Mouse (Mus musculus): ENCODE data around the gene Rbm34. TPM values are rescaled to one million over a fixed set of nuclear protein-coding genes. Genes with fewer than 3 reads are reported as not detected.
"Not testable (repeated sequence)": the region's sequence is repeated elsewhere in the genome, so short reads cannot be mapped to it uniquely, and the experiment has no call there.

Rbm34 gene
- total RNA-seq, 2 experiments from 2014 or later: 3.1 to 3.4 TPM

DNA sequence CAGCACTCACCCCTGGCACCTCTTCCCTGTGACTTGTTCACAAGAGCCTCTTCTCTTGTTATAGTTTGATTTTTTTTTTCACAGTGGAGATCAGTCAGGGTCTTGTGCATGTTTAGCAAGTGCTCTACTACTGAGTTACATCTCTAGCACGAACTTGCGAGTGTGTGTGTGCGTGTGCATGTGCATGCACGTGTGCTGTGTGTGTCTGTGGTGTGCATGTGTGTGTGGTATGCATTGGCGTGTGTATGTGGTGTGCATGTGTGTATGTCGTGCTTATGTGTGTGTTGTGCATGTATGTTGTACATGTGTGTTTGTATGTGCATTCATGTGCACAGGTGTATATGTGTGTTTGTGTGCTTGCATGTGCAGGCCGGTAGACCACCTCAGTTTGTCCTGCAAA lies 47.9 kb downstream of the Rbm34 start:
- intact Hi-C loops (cut with DNase I): no loop called here
- DNase-seq: no peak

DNA sequence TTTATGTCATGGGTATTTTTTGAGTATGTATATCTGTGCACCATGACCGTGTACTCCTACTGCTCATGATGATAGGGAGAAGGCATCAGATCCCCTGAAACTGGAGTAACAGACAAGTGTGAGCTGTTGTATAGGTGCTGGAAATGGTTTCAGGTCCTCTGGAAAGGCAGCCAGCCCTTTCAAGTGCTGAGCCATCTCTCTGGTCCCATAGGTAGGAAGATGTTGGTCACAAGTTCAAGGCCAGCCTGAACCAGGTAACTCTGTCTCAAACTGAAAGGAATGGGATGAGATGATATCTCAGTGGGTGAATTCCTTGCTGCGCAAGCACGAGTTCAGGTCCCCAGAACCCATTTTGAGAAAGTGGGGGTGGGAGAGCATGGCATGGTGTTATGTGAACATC lies 49.4 kb downstream of the Rbm34 start:
- DNase-seq: no peak
- intact Hi-C loops (cut with DNase I): loop anchor here (1.0 to 2.0 kb wide), 6 partner anchors 83 to 440 kb away; no protein-coding TSS in a partner anchor

DNA sequence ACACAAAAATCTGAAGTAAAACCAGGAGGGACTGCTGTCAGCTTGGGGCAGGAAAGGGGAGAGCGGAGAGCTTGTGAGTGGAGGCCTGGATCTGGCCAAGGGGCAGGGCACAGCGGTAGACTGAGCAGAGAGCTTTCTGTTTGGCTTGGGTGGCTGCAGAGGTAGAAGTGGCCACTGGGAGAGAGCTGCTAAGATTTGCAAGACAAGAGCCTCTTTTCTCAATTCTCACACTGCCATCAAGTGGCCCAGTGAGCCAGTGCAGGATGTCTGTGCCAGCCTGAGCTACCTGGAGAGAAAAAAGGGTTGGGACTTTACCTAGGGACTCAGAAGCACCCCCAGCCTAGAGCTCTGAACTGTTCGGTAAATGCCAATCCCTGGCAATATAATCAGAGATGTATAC lies 50.0 kb downstream of the Rbm34 start:
- intact Hi-C loops (cut with DNase I): loop anchor here (1.0 to 2.0 kb wide), 6 partner anchors 82 to 440 kb away; no protein-coding TSS in a partner anchor

DNA sequence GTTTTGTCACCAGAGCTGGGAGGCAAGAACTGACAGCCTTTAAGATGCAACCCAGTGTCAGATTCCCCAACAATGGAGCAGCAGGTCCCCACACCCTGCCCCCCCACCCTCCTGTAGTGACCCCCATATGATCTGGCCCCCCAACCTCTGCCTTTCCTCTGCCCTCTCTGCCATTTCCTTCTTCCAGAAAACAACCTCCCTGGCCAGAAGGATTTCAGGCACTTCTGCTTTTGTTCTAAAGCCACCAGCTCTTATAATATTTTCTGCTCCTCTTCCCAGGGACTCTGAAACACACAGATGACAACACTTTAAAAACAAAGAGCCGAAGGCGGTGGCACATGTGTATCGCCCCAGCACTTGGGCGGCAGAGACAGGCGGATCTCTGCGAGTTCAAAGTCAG lies 50.5 kb downstream of the Rbm34 start:
- intact Hi-C loops (cut with DNase I): loop anchor here (2.0 kb wide), 3 partner anchors 82 to 338 kb away; no protein-coding TSS in a partner anchor
- DNase-seq: no peak

More for the DNA sequence above, 50.0 kb downstream of the Rbm34 start:
- DNase-seq: peak; percentile 72 to 78

DNA sequence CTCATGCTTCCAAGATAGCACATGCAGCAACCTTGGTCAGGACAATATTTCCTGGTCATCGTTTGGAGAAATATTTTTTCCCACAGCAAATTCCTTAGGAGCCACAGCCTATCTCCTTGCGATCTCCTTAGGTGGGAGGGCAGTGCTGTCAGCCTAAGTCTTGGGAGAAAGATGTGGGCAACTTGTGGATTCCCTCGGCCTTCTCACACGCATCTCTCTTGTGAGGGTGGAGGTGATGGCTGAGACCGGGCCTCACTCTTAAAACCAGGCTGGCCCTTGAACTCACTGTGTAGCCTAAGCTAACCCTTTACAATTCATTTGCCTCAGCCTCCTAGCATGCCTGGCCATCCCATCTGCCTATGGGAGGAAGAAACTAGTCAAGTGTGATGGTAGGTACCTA lies 51.2 kb downstream of the Rbm34 start:
- no peak for DNase-seq
- intact Hi-C loops (cut with DNase I): loop anchor here (2.0 to 5.0 kb wide), 5 partner anchors 81 to 352 kb away; no protein-coding TSS in a partner anchor

DNA sequence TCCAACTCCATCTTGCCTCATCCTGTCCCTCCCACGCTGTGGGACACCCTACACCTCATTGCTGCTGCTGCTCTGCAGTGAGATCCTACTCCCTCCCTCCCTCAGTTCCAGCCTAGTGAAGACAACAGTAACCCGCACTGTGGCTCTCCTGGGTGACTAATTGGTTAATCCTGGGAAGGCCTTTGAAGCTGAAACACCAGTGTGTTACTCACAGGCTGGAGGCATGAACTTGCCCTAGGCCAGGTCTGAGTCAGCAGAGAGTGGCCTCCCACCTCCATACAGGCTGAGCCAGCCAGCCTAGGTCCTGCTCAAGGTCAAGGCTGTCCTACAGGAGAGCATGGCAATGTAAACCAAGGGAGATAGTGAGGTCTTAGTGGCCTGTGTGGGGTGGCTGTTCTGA lies 51.6 kb downstream of the Rbm34 start:
- peak; percentile 19 to 27 for DNase-seq
- intact Hi-C loops (cut with DNase I): loop anchor here (5.0 kb wide), 2 partner anchors 112 to 352 kb away; no protein-coding TSS in a partner anchor

DNA sequence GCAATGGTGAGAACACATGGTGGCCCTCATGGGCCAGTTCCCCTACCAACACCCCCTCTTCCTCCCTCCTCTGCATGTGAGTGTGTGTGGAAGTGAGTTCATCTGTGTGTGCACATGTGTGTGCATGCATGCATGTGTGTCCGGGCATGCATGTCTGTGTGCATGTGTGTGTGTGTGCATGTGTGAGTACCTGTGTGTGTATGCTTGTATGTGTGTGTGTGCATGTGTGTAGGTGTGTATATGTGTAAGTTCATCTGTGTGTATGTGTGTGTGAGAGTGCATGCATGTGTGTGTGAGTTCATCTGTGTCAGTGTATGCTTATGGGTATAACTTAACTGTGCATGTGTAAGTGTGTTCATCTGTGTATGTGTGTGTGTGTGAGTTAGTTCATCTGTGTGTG lies 52.5 kb downstream of the Rbm34 start:
- intact Hi-C loops (cut with DNase I): loop anchor here (5.0 kb wide), 2 partner anchors 111 to 351 kb away; no protein-coding TSS in a partner anchor
- no peak for DNase-seq

DNA sequence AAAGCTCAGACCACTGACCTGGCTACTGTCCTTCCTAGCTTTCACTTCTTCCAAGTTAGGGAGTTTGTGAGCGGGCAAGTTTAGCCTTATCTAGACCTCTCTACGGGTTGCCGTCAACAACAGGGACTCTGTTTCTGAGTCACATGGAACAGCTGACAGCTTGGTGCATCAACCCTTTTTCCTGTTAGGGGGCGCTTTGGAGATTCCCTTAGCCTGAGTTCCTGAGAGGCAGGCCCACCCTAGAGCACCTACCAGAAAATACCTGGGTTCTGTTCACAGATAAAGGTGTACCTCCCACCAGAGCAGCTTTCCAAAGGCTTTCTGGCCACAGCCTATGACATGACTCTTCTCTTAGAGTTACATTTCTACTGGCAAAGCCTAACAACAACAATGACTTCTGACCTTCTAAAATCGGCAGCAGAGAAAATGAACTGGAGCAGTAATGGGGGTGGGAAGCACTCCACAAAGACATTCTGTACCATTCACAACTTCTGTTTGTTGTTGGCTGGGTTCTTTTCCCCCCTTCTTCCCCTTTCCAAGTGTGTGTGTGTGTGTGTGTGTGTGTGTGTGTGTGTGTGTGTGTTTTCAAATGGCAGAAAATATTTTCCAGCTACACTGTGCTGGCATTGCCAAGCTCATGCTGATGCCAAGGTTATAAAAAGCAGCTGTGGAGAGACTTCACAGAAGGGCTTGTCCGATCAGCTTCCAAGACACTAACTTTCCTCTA lies 53.5 kb downstream of the Rbm34 start:
- peak; percentile 56 to 64 for DNase-seq
- intact Hi-C loops (cut with DNase I): loop anchor here (5.0 kb wide), 2 partner anchors 110 to 350 kb away; no protein-coding TSS in a partner anchor

DNA sequence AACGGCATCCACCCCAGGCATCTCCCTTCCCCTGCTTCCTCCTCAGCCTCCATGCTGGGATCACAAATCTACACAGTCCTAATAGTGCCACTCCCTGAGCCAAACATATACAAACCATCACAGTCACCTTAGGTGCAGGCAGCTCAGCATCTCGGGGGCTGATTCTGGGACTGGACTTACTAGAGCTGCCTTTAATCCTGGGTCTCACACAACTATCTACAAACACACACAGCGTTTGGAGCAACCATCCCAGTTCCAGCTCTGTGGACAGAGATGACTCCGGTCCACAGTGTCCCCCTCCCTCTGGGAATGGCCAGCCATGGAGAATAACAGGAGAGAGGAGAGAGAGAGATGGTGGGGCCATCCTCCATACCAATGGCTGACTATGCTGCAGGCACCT lies 54.3 kb downstream of the Rbm34 start:
- intact Hi-C loops (cut with DNase I): loop anchor here (5.0 kb wide), 2 partner anchors 109 to 349 kb away; no protein-coding TSS in a partner anchor
- no peak for DNase-seq

DNA sequence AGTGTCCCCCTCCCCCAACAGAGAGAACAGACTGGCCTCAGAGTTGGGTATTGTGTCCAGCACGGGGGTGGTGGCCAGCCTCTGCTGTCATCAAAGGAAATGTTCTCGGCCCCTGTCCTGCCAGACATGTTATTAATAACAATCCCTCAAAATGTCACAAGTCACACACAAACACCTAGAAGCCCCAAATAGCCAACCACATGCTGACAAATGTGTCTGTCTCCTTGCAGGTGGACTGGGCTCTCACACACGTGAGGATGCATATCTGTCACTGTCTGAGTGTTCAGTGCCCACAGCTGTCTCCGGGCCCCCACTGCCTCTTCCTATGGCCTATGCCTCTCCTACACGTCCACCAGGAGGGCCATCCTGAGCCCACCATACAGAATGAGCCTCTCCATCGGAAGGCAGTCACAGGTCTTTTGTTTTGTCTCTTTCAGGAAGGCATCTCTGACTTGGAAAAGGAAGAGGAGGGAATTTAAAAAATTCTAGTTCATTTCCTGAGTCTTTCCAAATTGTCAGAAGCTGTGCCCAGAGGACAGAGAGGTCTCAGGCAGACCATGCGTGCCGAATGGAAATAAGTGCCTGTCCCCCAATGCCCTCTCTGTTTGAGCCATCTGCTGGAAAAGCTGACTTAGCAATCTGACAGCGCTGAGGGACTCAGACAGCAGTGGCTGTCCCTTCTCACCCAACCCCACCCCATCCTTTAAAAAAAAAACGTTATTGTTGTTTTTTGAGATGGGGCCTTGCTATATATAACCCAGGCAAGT lies 56.1 kb downstream of the Rbm34 start:
- DNase-seq: peak; percentile 39 to 54
- intact Hi-C loops (cut with DNase I): loop anchor here (5.0 kb wide), 3 partner anchors 67 to 347 kb away; no protein-coding TSS in a partner anchor

DNA sequence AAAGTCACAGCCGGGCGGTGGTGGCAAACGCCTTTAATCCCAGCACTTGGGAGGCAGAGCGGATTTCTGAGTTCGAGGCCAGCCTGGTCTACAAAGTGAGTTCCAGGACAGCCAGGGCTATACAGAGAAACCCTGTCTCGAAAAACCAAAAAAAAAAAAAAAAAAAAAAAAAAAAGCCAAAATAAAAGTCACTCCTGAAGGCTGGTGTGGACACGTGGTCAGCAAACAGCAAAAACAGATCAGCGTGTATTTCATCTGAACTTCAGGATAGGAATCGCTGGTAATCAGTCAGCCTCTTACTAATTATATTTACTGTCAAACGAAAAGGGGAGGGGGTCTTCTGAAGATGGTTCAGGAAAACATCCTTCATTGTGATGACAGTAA lies 56.8 kb downstream of the Rbm34 start:
- DNase-seq: not testable (repeated sequence)
- intact Hi-C loops (cut with DNase I): loop anchor here (5.0 kb wide), 1 partner anchor 67 kb away; no protein-coding TSS in a partner anchor

DNA sequence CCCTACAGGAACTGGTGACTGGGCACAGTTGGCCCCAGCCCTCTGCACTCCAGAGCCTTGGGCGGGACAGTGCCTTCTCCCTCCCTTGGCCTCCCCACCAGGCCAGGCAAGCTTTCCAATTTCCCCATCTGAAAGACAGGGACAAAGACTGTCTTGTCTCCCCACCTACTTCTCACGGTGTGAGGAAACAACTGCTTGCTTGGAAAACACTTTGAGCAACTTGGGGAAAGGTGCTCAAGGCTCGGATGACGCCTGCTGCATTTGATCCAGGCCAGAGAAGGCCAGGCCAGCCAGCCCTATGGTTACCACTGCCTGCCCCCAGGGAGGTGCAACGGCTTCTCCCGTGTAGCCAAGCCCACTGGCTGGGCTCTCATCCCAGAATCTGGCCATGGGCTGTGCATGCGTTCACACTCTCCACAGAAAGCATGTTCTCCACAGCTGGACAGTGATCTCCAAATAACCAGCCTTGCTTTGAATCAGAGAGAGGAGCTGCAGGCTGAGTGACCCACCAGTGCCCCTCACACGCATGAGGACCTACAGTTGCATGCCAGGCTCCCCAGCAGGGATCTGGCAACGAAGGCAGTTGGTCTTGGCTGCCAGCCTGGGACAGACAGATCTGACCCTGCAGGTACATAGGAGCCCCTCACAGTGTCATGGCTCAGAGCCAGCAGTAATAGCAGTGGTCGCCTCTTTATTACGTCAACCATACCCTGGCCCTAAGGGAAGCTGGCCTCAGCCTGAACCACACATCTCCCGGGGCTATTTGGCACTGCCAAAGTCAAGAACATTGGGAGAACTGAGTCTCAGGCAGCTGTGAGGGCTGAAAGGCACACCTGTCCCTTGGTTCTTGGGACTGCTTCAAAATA lies 57.4 kb downstream of the Rbm34 start:
- peak; percentile 68 to 76 for DNase-seq
- intact Hi-C loops (cut with DNase I): loop anchor here (2.0 to 5.0 kb wide), 2 partner anchors 27 to 66 kb away; no protein-coding TSS in a partner anchor

DNA sequence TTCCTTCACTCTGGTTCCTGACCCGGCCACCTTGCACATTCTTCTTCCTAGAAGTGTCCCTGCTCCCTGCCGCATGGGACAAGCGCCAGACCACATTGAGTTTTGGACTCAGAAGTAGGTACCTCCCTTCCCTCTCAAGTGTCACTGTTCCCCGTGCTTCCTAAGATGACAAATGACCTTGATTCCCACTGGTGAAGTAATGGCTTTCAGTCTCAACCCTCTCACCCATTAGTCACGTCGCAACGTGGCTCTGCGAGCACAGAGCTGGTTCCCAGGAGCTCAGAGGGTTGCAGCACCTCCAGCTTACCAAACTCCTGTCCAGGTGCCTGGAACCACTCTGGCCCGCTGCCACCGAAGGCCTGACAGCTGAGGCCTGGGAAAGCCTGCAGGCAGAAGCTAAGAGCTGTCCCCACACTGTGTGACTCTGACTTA lies 61.5 kb downstream of the Rbm34 start:
- peak; percentile 26 to 40 for DNase-seq
- intact Hi-C loops (cut with DNase I): no loop called here

DNA sequence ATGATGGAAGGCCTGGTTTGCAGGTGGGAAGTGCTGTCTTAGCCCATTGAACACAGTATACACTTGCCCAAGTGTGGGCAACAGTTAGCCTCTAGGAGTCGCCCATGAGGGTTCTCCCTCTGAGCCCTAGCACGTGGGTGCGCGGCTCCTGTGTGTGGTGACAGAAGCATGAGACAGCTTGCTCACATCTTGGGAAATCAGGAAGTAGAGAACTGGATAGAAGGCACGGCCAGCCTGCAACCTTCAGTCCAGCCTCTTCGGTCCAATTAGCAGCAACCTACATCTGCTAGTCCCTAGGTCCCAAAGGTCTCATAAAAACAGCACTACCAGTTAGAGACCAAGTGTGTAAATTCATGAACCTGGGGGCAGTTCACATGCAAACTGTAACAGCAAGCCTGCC lies 62.1 kb downstream of the Rbm34 start:
- peak in 1 of 2 experiments; percentile 45 for DNase-seq
- intact Hi-C loops (cut with DNase I): no loop called here

DNA sequence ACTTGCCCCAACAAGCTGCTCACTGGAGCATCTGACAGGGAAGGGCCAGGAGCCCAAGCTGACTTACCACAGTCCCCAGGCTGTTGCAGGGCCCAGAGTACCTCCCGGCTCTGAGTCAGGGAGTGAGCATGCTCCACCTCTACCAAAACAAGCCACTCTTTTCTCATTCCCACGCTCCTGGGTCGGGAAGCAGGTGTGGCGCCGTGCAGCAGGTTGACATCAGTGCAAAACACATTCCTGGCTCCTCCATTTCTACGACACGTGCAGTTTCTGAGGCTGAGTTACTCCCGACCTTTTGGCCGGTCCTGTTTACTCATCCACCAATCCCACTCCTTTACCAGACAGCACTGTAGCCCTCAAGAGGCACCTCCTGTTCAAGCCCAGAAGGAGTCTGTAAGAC lies 62.9 kb downstream of the Rbm34 start:
- intact Hi-C loops (cut with DNase I): no loop called here
- DNase-seq: no peak

DNA sequence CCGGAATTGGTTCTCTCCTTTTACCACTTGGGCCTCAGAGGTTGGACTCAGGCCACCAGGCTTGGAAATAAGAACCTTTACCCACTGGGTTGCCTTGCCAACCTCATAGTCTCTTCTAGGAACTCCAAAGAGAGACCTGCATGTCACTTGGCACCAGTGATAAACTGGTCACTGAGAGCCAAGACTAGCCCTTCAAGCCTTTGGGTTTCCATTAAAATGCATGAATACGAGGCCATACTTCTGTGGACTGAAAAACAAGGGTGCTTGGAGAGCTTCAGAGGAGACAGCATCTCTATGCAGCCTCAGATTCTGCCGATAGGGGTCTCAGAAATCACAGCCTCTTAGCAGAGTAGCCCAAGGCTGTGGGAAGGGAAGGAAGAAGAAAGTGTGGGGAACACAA lies 63.5 kb downstream of the Rbm34 start:
- DNase-seq: no peak
- intact Hi-C loops (cut with DNase I): no loop called here

DNA sequence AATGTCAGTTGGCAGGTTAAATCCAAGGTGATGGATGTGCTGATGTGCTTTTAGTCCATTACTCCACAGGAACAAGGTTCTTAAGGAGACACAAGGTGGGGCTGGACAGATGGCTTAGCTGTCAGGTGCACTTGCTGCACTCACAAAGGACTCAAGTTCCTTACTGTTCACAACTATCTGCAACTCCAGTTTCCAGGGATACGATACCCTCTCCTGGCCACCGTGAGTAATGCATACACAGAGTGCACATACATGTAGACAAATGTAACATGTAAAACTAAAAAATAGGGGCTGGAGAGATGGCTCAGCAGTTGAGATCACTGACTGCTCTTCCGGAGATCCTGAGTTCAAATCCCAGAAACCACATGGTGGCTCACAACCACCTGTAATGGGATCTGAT lies 65.5 kb downstream of the Rbm34 start:
- DNase-seq: no peak
- intact Hi-C loops (cut with DNase I): no loop called here

DNA sequence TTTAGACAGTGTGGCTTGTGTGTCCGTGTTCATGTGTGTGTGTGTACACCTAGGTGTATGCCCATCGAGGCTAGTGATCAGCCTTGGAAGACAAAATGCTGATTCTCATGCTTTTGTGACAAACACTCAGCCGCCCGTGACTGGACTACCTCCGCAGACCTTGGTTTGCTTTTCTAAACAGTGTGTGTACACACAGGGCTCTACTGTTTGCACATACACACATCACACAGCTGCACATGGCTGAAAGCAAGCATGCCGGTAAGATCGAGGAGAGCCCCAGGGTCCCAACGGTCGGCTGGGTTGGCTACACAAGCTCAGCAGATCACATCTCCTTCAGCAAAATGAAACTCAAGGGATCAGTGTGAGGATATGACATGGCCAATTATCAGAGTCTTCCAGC lies 66.9 kb downstream of the Rbm34 start:
- intact Hi-C loops (cut with DNase I): no loop called here
- no peak for DNase-seq

DNA sequence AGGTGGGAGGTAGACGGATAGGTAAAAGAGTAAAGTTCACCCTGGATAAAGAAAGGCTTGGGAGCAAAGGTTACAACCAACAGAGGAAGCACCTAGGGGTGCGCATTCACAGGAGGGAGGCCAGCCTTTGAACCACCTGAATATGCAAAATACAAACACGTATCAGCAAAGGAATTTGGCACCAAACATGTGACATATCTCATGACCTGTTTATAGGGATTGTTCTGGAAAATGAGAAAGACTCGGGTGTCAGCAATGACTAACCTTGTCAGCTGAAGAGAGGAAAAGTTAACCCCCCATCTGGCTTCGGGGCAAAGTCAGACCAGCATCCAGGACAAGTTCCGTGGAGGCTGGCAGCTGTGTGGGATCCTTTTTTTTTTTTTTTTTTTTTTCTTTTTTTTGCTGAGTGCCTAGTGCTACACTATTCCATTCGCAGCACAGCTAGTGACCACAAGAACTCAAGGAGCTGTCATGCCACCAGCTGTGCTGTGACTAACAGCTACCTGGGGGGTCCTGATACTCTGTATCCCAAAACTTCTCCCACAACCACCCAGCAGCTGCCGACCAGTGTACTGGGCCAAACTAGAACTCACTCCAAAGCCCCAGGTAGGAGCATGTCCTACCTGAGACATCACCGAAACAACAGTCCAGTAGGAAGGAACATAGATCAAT lies 67.5 kb downstream of the Rbm34 start:
- intact Hi-C loops (cut with DNase I): no loop called here

DNA sequence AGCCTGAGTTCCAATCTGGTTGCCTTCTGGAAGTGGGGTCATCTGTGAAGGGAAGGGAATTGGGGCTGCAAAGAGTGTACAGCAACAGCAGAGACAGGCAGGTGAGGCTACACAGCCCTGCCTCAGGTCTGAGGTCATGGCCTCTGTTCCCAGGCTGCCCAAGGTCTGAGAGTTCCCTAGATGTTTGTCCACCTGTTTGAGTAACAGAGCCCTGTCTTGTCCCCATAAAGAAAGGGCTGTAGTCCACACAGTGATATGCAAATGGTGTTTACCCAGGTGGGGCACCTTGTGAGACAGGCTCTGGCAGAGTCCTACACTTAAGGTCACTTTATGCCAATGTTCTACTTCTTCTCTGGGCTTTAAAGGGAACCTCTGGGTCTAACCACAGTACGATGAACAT lies 69.3 kb downstream of the Rbm34 start:
- intact Hi-C loops (cut with DNase I): no loop called here
- no peak for DNase-seq

More for the DNA sequence above, 67.5 kb downstream of the Rbm34 start:
- no peak for DNase-seq
